Comparison of ENCODE assay signal across 8 mouse cellular contexts in genomic region chr10:127677591-127678336, GRCm38 (mm10). TPM values are rescaled to one million over a fixed set of nuclear protein-coding genes. Genes with fewer than 3 reads are reported as not detected.
A peak's percentile ranks its signal among the peaks of the same experiment; 100 is the strongest.
DNase-seq lines count a peak whose midpoint lies in the region; ATAC-seq and TF ChIP-seq lines count a peak whose summit lies in the region.

No protein-coding gene starts in this region.

- H3K36me3 ChIP-seq in intestine, postnatal 0 days (ENCODE audit: control insufficient read depth, insufficient read depth): no peaks in the 10 kb centered on the region; the same call in 1 of the 2 replicates
- H3K36me3 ChIP-seq in liver, embryonic 12.5 days: no peaks in the 10 kb centered on the region
- H3K36me3 ChIP-seq in thymus, adult 2 months (ENCODE audit: control insufficient read depth, insufficient read depth, low read length): no peaks in the 10 kb centered on the region

- no peak for TF ChIP-seq POLR2A in thymus, adult 2 months (IDR thresholded peaks at IDR 0.05; ENCODE audit: control insufficient read depth, extremely low read depth, insufficient read depth, low read length, poor library complexity)

- WGBS in intestine, postnatal 0 days: 7% methylated on average over 14 of the region's 14 CpGs
- WGBS in liver, embryonic 12.5 days (ENCODE audit: insufficient replicate concordance): 5% methylated on average over 14 of the region's 14 CpGs
- 9% methylated on average over 14 of the region's 14 CpGs for WGBS in thymus, adult 2 months

- peak; percentile 47; the same call in 1 of the 2 replicates for ATAC-seq in intestine, postnatal 0 days
- ATAC-seq in liver, embryonic 12.5 days: no peak

- peak overlapping the region; percentile 96 for H3K4me2 ChIP-seq in intestine, postnatal 0 days (replicated peaks; ENCODE audit: low read depth)
- H3K4me2 ChIP-seq in liver, embryonic 12.5 days: peak overlapping the region; percentile 97

- TF ChIP-seq CTCF in intestine, postnatal 0 days (IDR thresholded peaks at IDR 0.05; ENCODE audit: low read depth): peak; percentile 97
- no peak for TF ChIP-seq CTCF in thymus, adult 2 months (IDR thresholded peaks at IDR 0.05; ENCODE audit: borderline replicate concordance, control insufficient read depth, extremely low read depth, insufficient read depth, low read length, poor library complexity)

- H3K9me3 ChIP-seq in intestine, postnatal 0 days (ENCODE audit: control insufficient read depth): no peaks in the 10 kb centered on the region
- no peaks in the 10 kb centered on the region for H3K9me3 ChIP-seq in liver, embryonic 12.5 days (replicated peaks)

- no peak overlapping the region for H3K27ac ChIP-seq in intestine, postnatal 0 days (ENCODE audit: low read depth, low read length)
- H3K27ac ChIP-seq in liver, embryonic 12.5 days: peak overlapping the region; percentile 89
- 0 out of 2 replicates have a peak overlapping the region, but pooled peaks have one; percentile 12 for H3K27ac ChIP-seq in thymus, adult 2 months (ENCODE audit: control insufficient read depth, insufficient read depth, low read length)

- peak overlapping the region; percentile 48 for H3K9ac ChIP-seq in intestine, postnatal 0 days (ENCODE audit: low read depth, low read length)
- peak overlapping the region; percentile 81 for H3K9ac ChIP-seq in liver, embryonic 12.5 days

- DNase-seq in right cerebral cortex, adult 18-20 months: peak; percentile 60
- DNase-seq in right cerebral cortex, postnatal 25 days: no peak
- peak; percentile 75 for DNase-seq in cerebellum, adult 9-11 months
- peak; percentile 28 to 67 for DNase-seq in frontal cortex, postnatal 36 days (ENCODE audit: low spot score in 2 of 2)
- DNase-seq in naive thymus-derived CD4-positive, alpha-beta T cell, adult 2 months (ENCODE audit: low read depth): peak; percentile 85
- peak; percentile 85 for DNase-seq in thymus, adult 2 months

- peak overlapping the region; percentile 71 for H3K4me3 ChIP-seq in intestine, postnatal 0 days (ENCODE audit: low read depth, low read length)
- peak overlapping the region; percentile 87 for H3K4me3 ChIP-seq in liver, embryonic 12.5 days
- peak overlapping the region; percentile 79 for H3K4me3 ChIP-seq in thymus, adult 2 months (ENCODE audit: control insufficient read depth, insufficient read depth, low read length)

- no peaks in the 10 kb centered on the region for H3K4me1 ChIP-seq in intestine, postnatal 0 days (replicated peaks; ENCODE audit: control insufficient read depth, insufficient read depth, low read length)
- peaks cover 29% of the 10 kb centered on the region for H3K4me1 ChIP-seq in liver, embryonic 12.5 days
- peaks cover 9% of the 10 kb centered on the region; the same call in 1 of the 2 replicates for H3K4me1 ChIP-seq in thymus, adult 2 months (replicated peaks; ENCODE audit: control insufficient read depth, insufficient read depth, low read length)

- no peaks in the 10 kb centered on the region for H3K27me3 ChIP-seq in intestine, postnatal 0 days (replicated peaks; ENCODE audit: control insufficient read depth, insufficient read depth, low read length)
- H3K27me3 ChIP-seq in liver, embryonic 12.5 days (replicated peaks): no peaks in the 10 kb centered on the region
- H3K27me3 ChIP-seq in thymus, adult 2 months (ENCODE audit: control insufficient read depth, insufficient read depth, low read length): no peaks in the 10 kb centered on the region

RNA-seq across cellular contexts. Expression of gene Nab2, which starts 9.4 kb away (rescaled TPM):
- 3.9 and 4.2 TPM in 2 replicates for polyA plus RNA-seq in intestine, postnatal 0 days (2015; fragmentation: Nextera tagmentation; extraction: Ambion mirVana)
- 2.6 and 3.4 TPM in 2 replicates for polyA plus RNA-seq in liver, embryonic 12.5 days (2016; fragmentation: Nextera tagmentation; extraction: Ambion mirVana)
- 69.3 and 79.2 TPM in 2 replicates for polyA plus RNA-seq in thymus, adult 2 months (2012; rRNA removed)

RNA-seq across cellular contexts. Expression of gene Nemp1, which starts 11.1 kb away (rescaled TPM):
- 2.9 and 3.2 TPM in 2 replicates for polyA plus RNA-seq in intestine, postnatal 0 days (2015; fragmentation: Nextera tagmentation; extraction: Ambion mirVana)
- 7.0 and 8.0 TPM in 2 replicates for polyA plus RNA-seq in liver, embryonic 12.5 days (2016; fragmentation: Nextera tagmentation; extraction: Ambion mirVana)
- 14.2 and 15.0 TPM in 2 replicates for polyA plus RNA-seq in thymus, adult 2 months (2012; rRNA removed)

RNA-seq across cellular contexts. Expression of gene Myo1a, which starts 27.2 kb away (rescaled TPM):
- polyA plus RNA-seq in intestine, postnatal 0 days (2015; fragmentation: Nextera tagmentation; extraction: Ambion mirVana): 73.8 and 80.3 TPM in 2 replicates
- 0.06 and 0.13 TPM in 2 replicates for polyA plus RNA-seq in liver, embryonic 12.5 days (2016; fragmentation: Nextera tagmentation; extraction: Ambion mirVana)
- polyA plus RNA-seq in thymus, adult 2 months (2012; rRNA removed): 1.6 and 1.8 TPM in 2 replicates

RNA-seq across cellular contexts. Expression of gene Stat6, which starts 35.0 kb away (rescaled TPM):
- 27.1 and 29.2 TPM in 2 replicates for polyA plus RNA-seq in intestine, postnatal 0 days (2015; fragmentation: Nextera tagmentation; extraction: Ambion mirVana)
- 19.2 and 19.4 TPM in 2 replicates for polyA plus RNA-seq in liver, embryonic 12.5 days (2016; fragmentation: Nextera tagmentation; extraction: Ambion mirVana)
- polyA plus RNA-seq in thymus, adult 2 months (2012; rRNA removed): 168 and 185 TPM in 2 replicates

RNA-seq across cellular contexts. Expression of gene Tac2, which starts 46.5 kb away (rescaled TPM):
- polyA plus RNA-seq in intestine, postnatal 0 days (2015; fragmentation: Nextera tagmentation; extraction: Ambion mirVana): not detected in 2 replicates
- 8.6 and 14.1 TPM in 2 replicates for polyA plus RNA-seq in liver, embryonic 12.5 days (2016; fragmentation: Nextera tagmentation; extraction: Ambion mirVana)
- 4.3 and 4.5 TPM in 2 replicates for polyA plus RNA-seq in thymus, adult 2 months (2012; rRNA removed)

Comparison
In these comparisons a context has a peak if more than half of its experiments do, and no peak if none do; other contexts are left out.
1. RNA of gene Nab2, which starts 9.4 kb away (polyA plus RNA-seq): 69.3 to 79.2 TPM in thymus, adult 2 months; 3.9 to 4.2 TPM in intestine, postnatal 0 days and 2.6 to 3.4 TPM in liver, embryonic 12.5 days; every median in the first group is over 10 times any median in the second.
2. RNA of gene Myo1a, which starts 27.2 kb away (polyA plus RNA-seq): 73.8 to 80.3 TPM in intestine, postnatal 0 days; 1.6 to 1.8 TPM in thymus, adult 2 months and 0.06 to 0.13 TPM in liver, embryonic 12.5 days; every median in the first group is over 10 times any median in the second.
3. Peak in every context shown above with its lines, with median percentiles within 50 percentile points of each other: H3K4me3 ChIP-seq.